Mouse (Mus musculus): ENCODE data around the gene Zfp536. TPM values are rescaled to one million over a fixed set of nuclear protein-coding genes. Genes with fewer than 3 reads are reported as not detected.
A peak's percentile ranks its signal among the peaks of the same experiment; 100 is the strongest.

Gene Zfp536
- polyA plus RNA-seq, 1 experiment from 2014 or later, result 10.7 TPM

DNA sequence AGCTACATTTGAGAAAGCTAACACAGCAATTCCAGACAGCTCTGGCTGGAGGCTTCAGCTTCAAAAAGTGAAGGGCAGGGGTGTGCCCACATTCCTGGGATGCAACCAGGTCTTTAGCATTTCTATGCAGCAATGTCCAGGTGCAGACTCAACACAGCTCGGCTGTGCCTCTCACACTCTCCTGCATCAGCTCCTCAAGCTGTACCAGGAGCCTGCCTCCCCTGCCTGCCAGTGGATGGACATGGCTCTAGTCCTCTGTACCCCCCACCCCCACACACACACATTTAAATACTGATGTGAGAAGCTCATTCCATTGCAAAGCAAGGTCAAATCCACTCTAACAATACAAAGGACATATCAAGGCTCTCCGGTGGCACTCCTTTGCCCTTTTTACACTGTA is 298.0 kb downstream of the Zfp536 start:
- 68% methylated on average over 2 of the region's 2 CpGs for WGBS
- Histone ChIP-seq H3K4me3 (no peak overlapping the region), H3K9ac (no peak overlapping the region), H3K4me1 (peaks cover 15% of the 10 kb centered on the region), H3K4me2 (no peak overlapping the region), H3K9me3 (no peaks in the 10 kb centered on the region), H3K27me3 (no peaks in the 10 kb centered on the region), H3K36me3 (no peaks in the 10 kb centered on the region), H3K27ac (no peak overlapping the region)
- no peak for ATAC-seq (ENCODE audit: borderline replicate concordance, extremely low read depth, low FRiP score, low TSS enrichment)

DNA sequence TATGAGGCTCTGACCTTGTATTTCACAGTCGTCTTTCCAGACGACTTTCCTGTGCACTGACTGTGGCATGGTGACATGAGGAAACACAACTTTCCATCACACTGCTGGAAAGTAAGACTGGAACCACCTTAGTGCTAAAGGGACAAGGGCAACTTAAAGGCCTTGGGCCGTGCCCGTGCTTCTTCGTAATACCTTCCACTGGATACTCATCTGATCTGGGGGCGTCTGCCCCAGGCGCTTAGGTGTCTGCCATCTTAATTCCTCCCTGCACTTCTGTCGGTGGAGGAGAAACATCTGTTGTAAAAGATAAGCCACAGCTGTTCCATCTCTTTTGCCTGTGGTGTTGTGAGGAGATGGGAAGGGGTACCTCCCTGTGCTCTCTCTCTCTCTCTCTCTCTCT is 299.2 kb downstream of the Zfp536 start:
- 32% methylated on average over 8 of the region's 8 CpGs for WGBS
- Histone ChIP-seq H3K4me3 (no peak overlapping the region), H3K27me3 (no peaks in the 10 kb centered on the region), H3K4me1 (peaks cover 15% of the 10 kb centered on the region), H3K36me3 (no peaks in the 10 kb centered on the region), H3K27ac (peak overlapping the region; percentile 37; the same call in 1 of the 2 replicates), H3K4me2 (peak overlapping the region; percentile 34; the same call in 1 of the 2 replicates), H3K9ac (no peak overlapping the region), H3K9me3 (no peaks in the 10 kb centered on the region)
- 0 out of 2 replicates have a peak, but pooled peaks have one; percentile 10 for ATAC-seq (ENCODE audit: borderline replicate concordance, extremely low read depth, low FRiP score, low TSS enrichment)

DNA sequence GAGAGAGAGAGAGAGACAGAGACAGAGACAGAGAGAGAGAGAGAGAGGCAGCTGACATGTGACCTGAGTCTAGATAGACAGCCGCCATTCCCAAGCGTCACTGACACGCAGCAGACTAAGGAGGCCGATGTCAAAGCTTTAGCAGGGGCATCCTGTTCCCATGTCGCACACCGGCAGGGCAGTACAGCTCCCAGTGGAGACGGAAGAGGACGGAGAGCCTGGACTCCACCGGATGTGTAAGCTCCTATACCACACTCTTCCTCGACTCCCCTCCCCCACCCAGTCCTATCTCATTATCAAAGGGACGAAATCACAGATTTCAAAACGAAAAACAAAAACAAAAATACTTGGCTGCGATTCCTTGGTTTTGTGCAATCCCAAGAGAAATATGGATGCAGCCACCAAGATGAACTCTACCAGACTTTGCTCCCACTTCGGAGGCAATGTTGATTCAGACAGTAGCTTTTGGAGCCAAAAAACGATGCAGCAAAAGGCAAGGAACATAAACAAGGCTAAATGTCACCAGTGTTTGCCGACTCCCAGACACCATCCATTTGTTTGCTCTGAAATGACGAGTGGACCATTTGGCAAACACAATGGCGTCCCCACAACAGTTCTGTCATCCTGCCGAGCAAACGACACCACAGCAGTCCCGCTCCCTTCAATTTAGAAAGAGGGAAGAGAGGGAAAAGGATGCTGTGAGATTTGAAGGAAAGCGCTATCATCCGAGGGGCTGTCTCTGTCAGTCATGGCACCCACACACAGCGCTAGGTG is 299.9 kb downstream of the Zfp536 start:
- H3K27ac ChIP-seq, result peak overlapping the region; percentile 37; the same call in 1 of the 2 replicates
- no peaks in the 10 kb centered on the region for H3K9me3 ChIP-seq

DNA sequence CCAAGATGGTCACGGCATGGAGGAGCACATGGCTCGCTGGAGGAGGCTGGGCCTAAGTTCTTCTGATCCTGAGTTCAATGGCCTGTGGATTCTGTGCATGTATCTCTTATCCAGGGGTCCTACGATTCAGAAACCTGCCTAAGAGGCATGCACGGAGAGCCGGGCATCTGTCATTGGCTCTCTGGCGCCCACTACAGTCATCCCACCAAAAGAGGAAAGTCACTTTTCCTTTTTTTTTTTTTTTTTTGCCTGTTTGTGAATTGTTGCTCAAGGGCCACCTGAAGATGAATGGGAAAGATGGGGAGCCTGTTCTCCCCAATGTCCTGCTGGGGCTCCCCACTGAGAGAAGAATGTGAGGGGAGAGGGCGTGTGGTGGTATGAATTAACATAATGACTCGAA is 301.7 kb downstream of the Zfp536 start:
- no peaks in the 10 kb centered on the region for H3K27me3 ChIP-seq
- WGBS, result 54% methylated on average over 8 of the region's 8 CpGs
- no peak overlapping the region for H3K4me3 ChIP-seq
- no peak overlapping the region for H3K4me2 ChIP-seq
- H3K4me1 ChIP-seq, result peaks cover 15% of the 10 kb centered on the region
- no peaks in the 10 kb centered on the region for H3K9me3 ChIP-seq
- H3K9ac ChIP-seq, result no peak overlapping the region
- H3K36me3 ChIP-seq, result no peaks in the 10 kb centered on the region
- no peak for ATAC-seq (ENCODE audit: borderline replicate concordance, extremely low read depth, low FRiP score, low TSS enrichment)
- no peak overlapping the region for H3K27ac ChIP-seq

More for the DNA sequence above, 299.9 kb downstream of the Zfp536 start:
- WGBS, result 31% methylated on average over 24 of the region's 24 CpGs
- Histone ChIP-seq H3K4me3 (no peak overlapping the region), H3K36me3 (no peaks in the 10 kb centered on the region), H3K4me2 (peak overlapping the region; percentile 34), H3K4me1 (peaks cover 15% of the 10 kb centered on the region), H3K27me3 (no peaks in the 10 kb centered on the region), H3K9ac (no peak overlapping the region)
- peak; percentile 75 for ATAC-seq (ENCODE audit: borderline replicate concordance, extremely low read depth, low FRiP score, low TSS enrichment)

DNA sequence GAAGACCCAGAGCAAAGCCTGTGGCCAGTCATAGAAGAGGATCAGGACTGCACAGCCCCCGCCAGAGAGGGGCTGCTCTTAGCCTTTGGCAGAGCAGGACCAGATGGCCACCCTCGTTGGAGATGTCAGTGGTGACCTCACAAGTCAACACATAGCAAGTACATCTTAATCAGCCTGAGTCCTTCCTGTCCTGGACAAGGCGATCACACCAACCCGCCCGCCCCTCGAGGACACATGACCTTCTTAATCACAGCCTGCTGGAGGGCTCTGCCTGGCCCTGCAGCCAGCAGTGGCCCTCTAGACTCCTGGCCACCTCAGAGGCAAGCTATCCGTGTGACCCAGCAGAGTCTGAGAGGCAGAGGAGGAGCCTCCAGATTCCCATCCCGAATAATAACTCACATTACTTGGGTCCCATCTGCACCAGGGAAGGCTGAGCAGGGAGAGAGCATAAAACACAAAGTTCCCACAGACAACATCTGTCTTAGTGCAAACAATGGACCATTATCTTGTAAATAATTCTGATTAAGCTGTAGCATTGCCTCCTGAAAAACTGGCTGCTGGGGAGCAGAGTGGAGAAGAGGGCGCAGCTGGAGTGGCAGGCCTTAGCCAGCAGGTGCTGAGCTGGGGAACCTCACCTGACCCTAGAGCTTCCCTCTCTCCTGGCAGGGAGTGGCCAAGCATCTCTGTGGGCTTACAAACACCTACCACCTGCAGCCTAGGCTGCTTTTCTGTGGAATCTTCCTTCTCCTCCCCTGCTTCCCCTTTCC is 306.8 kb downstream of the Zfp536 start:
- Histone ChIP-seq H3K36me3 (no peaks in the 10 kb centered on the region), H3K4me2 (no peak overlapping the region), H3K9me3 (no peaks in the 10 kb centered on the region), H3K27ac (no peak overlapping the region), H3K27me3 (no peaks in the 10 kb centered on the region), H3K4me1 (no peaks in the 10 kb centered on the region), H3K9ac (no peak overlapping the region), H3K4me3 (no peak overlapping the region)
- 40% methylated on average over 9 of the region's 9 CpGs for WGBS
- 0 out of 2 replicates have a peak, but pooled peaks have one; percentile 36 for ATAC-seq (ENCODE audit: borderline replicate concordance, extremely low read depth, low FRiP score, low TSS enrichment)

DNA sequence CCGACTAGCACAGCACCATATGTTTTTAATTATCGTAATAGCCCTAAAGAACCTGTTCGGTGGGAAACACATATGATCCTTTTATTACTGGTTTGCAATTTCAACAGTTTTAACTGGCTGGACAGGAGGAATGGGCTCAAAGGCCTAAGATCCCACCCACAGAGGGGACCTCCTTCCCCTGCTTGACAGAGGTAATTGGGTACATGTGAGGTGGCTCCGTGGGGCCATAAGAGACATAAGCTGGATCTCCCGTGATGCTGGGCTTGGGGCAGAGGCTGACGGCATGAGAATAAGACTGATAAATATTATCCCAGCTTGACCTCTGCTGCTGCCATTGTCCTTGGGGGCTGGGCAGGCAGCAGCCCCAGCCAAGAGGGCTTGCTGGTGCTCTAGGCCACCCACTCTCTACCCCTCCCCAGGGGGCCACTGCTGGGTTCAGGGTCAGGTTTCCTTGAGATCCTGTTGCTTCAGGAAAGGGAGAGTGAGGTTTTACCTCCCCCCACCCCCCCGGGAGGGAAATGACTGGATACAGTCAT is 309.2 kb downstream of the Zfp536 start:
- Histone ChIP-seq H3K4me2 (no peak overlapping the region), H3K27ac (no peak overlapping the region), H3K36me3 (no peaks in the 10 kb centered on the region), H3K9ac (no peak overlapping the region), H3K4me3 (no peak overlapping the region), H3K9me3 (no peaks in the 10 kb centered on the region), H3K4me1 (no peaks in the 10 kb centered on the region), H3K27me3 (no peaks in the 10 kb centered on the region)
- 42% methylated on average over 7 of the region's 7 CpGs for WGBS
- ATAC-seq (ENCODE audit: borderline replicate concordance, extremely low read depth, low FRiP score, low TSS enrichment), result no peak

DNA sequence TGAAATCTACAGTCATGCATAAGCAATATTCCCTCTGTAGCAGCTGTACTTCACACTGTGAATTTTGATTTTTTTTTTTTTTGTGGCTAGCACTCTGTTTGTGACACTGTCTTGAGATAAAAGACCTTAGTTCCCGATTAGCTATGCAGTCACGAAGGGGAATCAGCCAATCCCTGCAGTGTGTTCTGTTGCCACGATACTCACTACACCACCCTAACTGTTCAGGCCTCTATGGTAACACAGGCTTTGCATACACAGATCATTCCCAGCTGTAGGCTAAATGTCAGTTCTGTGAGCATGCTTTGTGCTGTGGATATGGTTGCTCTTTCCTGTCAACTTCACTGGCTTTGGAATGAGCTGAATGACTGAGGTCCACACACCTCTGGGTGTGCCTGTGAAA is 325.9 kb downstream of the Zfp536 start:
- H3K9me3 ChIP-seq, result no peaks in the 10 kb centered on the region
- ATAC-seq (ENCODE audit: borderline replicate concordance, extremely low read depth, low FRiP score, low TSS enrichment), result no peak
- no peak overlapping the region for H3K4me2 ChIP-seq

DNA sequence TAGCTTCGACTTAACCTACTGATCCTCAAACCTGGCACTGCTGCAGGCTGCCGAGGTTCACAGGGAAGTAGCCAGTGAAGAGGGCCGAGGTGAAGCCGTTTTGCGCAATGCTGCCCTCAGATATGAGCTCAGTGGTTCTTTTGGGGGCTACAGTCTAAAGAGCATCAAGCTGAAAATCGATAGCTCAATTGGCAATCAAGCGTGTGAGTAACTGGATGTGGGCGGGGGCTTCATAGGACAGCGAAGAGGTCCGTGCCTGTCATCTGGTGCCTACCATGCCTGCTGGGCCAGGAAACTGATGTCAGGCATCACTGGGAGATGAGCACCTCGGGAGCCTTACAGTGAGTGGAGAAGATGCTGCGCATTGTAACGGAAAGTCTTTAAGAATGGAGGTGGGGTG is 333.5 kb downstream of the Zfp536 start:
- H3K36me3 ChIP-seq, result no peaks in the 10 kb centered on the region
- H3K9me3 ChIP-seq, result no peaks in the 10 kb centered on the region
- H3K27me3 ChIP-seq, result no peaks in the 10 kb centered on the region
- no peak overlapping the region for H3K27ac ChIP-seq
- no peak for ATAC-seq (ENCODE audit: borderline replicate concordance, extremely low read depth, low FRiP score, low TSS enrichment)
- no peak overlapping the region for H3K4me3 ChIP-seq
- WGBS, result 81% methylated on average over 13 of the region's 13 CpGs
- H3K9ac ChIP-seq, result no peak overlapping the region
- H3K4me1 ChIP-seq, result no peaks in the 10 kb centered on the region
- H3K4me2 ChIP-seq, result no peak overlapping the region

More for the DNA sequence above, 325.9 kb downstream of the Zfp536 start:
- no peak overlapping the region for H3K4me3 ChIP-seq
- no peak overlapping the region for H3K9ac ChIP-seq
- WGBS, result 70% methylated on average over 3 of the region's 3 CpGs
- H3K27me3 ChIP-seq, result no peaks in the 10 kb centered on the region
- no peaks in the 10 kb centered on the region for H3K36me3 ChIP-seq
- no peaks in the 10 kb centered on the region for H3K4me1 ChIP-seq
- no peak overlapping the region for H3K27ac ChIP-seq

DNA sequence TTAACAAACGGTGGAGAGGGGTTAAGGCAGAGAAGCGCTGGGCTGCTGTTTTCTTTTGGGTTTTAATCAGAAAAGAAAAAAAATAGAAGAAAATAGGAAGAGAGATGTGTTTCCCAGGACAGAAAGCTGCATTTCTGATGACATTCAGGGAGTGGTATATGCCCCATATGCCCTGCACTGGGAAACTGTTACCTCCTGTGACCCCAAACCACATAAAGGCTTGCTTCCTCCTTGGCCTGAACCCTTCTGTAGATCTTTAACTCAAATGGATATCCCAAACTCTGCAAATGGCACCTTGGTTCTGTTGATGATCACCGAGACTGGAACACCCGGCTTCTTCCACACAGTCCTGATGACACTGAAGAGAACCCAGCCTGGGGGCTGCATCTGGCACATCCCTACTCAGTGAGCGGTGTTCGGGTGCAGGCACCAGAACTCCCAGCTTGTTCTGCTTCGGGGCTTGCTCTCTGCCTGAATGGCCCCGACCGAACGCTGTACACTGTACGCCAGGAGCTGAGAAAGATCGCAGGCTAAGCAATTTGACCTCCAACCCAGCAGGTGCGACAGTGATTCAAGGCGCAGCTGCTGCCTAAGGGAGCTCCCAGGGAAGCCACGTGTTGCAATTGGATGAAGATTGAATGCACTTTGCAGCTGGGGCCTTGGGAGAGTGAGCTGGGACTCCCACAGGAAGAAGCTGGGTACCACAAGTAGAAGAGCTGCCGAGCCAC is 334.2 kb downstream of the Zfp536 start:
- Histone ChIP-seq H3K9ac (no peak overlapping the region), H3K27ac (no peak overlapping the region), H3K4me1 (no peaks in the 10 kb centered on the region), H3K4me3 (no peak overlapping the region), H3K4me2 (no peak overlapping the region), H3K9me3 (no peaks in the 10 kb centered on the region), H3K27me3 (no peaks in the 10 kb centered on the region), H3K36me3 (no peaks in the 10 kb centered on the region)
- no peak for ATAC-seq (ENCODE audit: borderline replicate concordance, extremely low read depth, low FRiP score, low TSS enrichment)
- 53% methylated on average over 16 of the region's 16 CpGs for WGBS

DNA sequence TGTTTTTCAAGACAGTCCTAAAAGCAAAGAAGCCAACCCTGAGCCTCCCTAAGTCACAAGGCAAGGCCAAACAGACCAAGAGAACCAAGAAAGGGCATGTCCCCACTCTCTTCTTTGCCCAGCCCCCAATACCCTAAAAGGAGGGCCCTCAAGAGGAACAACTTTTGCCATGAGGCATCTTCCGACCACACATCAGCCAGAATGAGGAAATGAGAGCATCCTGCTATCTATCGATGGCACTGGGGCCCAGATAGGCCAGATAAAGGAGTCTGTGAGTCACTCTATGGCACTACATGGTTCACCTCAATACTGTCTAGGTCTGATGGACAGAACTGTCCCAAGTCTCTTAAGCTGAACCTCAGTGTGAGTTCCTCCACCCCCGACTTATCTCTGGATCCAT is 335.6 kb downstream of the Zfp536 start:
- no peak for ATAC-seq (ENCODE audit: borderline replicate concordance, extremely low read depth, low FRiP score, low TSS enrichment)
- no peaks in the 10 kb centered on the region for H3K36me3 ChIP-seq
- WGBS, result 68% methylated on average over 3 of the region's 3 CpGs

DNA sequence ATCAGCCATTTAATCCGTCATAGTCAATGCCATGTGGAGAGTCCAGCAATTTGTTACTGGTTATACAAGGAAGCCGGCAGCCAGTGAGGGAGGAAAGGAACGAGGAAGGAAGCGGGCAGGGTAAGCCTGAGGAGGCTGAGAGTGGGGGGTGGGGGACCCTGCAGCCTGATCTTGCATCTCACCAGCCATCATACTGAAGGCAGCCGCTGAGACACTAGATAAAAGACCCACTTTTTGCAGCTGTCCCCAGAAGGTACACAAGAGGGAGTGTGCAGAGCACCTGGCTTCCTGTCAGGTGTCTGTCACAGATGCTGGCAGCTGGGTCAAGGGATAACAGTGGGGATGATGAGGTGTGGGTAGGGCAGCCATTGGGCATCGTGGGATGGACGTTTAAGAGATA is 340.3 kb downstream of the Zfp536 start:
- 26% methylated on average over 7 of the region's 7 CpGs for WGBS
- ATAC-seq (ENCODE audit: borderline replicate concordance, extremely low read depth, low FRiP score, low TSS enrichment), result no peak

More for the DNA sequence above, 335.6 kb downstream of the Zfp536 start:
- Histone ChIP-seq H3K9ac (no peak overlapping the region), H3K27ac (no peak overlapping the region), H3K4me3 (no peak overlapping the region), H3K27me3 (no peaks in the 10 kb centered on the region), H3K4me2 (no peak overlapping the region), H3K9me3 (no peaks in the 10 kb centered on the region), H3K4me1 (no peaks in the 10 kb centered on the region)

More for the DNA sequence above, 340.3 kb downstream of the Zfp536 start:
- Histone ChIP-seq H3K36me3 (no peaks in the 10 kb centered on the region), H3K4me2 (no peak overlapping the region), H3K9me3 (no peaks in the 10 kb centered on the region), H3K9ac (no peak overlapping the region), H3K27me3 (no peaks in the 10 kb centered on the region), H3K4me1 (no peaks in the 10 kb centered on the region), H3K4me3 (no peak overlapping the region), H3K27ac (no peak overlapping the region)
